Mouse (Mus musculus) forebrain, embryonic 14.5 days (tissue): Measurements from ENCODE around the gene Osbpl9. TPM values are rescaled to one million over a fixed set of nuclear protein-coding genes. Genes with fewer than 3 reads are reported as not detected.

Experiments
- ATAC-seq: fragments of 200-750 bp; cut with Nextera tagmentation; 2 replicates; pipeline ENCODE4 v1.8.0; 2017; ENCODE audit warnings: mild to moderate bottlenecking, moderate library complexity
- DNase-seq: peaks from one replicate; pipeline ENCODE4 v3.0.0-alpha.2; 2015; ENCODE audit warnings: low spot score
- H3K27ac ChIP-seq: fragments of 300-500 bp; sonication (generic); 2 replicates; pipeline ENCODE4 v1.5.1; 2014; ENCODE audit warnings: low read depth, mild to moderate bottlenecking, control low read depth, low read length, moderate library complexity
- H3K27me3 ChIP-seq: fragments of 300-500 bp; sonication (generic); replicated peaks from 2 replicates; pipeline ENCODE4 v1.6.1; 2014; ENCODE audit warnings: low read length, control low read depth, mixed read lengths; ENCODE audit not compliant: control insufficient read depth, insufficient read depth
- H3K36me3 ChIP-seq: fragments of 300-500 bp; sonication (generic); 2 replicates; pipeline ENCODE4 v1.6.1; 2014; ENCODE audit warnings: low read length, control low read depth; ENCODE audit not compliant: control insufficient read depth, insufficient read depth
- H3K4me1 ChIP-seq: fragments of 300-500 bp; sonication (generic); 2 replicates; pipeline ENCODE4 v1.6.1; 2014; ENCODE audit warnings: antibody characterized with exemption, low read length, control low read depth; ENCODE audit not compliant: control insufficient read depth, insufficient read depth
- H3K4me2 ChIP-seq: fragments of 300-500 bp; sonication (generic); 2 replicates; pipeline ENCODE4 v1.6.1; 2014; ENCODE audit warnings: mild to moderate bottlenecking, control low read depth, low read length
- H3K4me3 ChIP-seq: fragments of 300-500 bp; sonication (generic); 2 replicates; pipeline ENCODE4 v1.5.1; 2014; ENCODE audit warnings: low read depth, low read length, control low read depth
- H3K9ac ChIP-seq: fragments of 300-500 bp; sonication (generic); 2 replicates; pipeline ENCODE4 v1.6.1; 2014; ENCODE audit warnings: mild to moderate bottlenecking, low read length, control low read depth, moderate library complexity
- H3K9me3 ChIP-seq: fragments of 300-500 bp; sonication (generic); replicated peaks from 2 replicates; pipeline ENCODE4 v1.6.1; 2016; ENCODE audit warnings: low read length, control low read depth, mixed read lengths; ENCODE audit not compliant: control insufficient read depth
- WGBS: fragments of 180-500 bp; shearing (Covaris S2); extraction: QIAGEN DNeasy Blood & Tissue Kit; methylation state at CpG from one replicate; pipeline ENCODE4 v1.1.7; 2014; 5-methylcytosine and 5-hydroxymethylcytosine counted together
- polyA plus RNA-seq: library from polyadenylated mRNA; unstranded; fragments of >200 nt; fragmentation: Nextera tagmentation; extraction: Ambion mirVana; gene quantifications from 2 replicates; pipeline ENCODE4 v1.2.1, GENCODE M21; 2014

Osbpl9 gene
- polyA plus RNA-seq, 1 experiment from 2014 or later, result 75.3 TPM

- 85% methylated on average over 4 of the region's 4 CpGs for WGBS
- Histone ChIP-seq H3K9ac (no peak overlapping the region), H3K9me3 (no peaks in the 10 kb centered on the region), H3K4me2 (no peak overlapping the region), H3K27me3 (no peaks in the 10 kb centered on the region), H3K27ac (no peak overlapping the region), H3K36me3 (peaks cover 88% of the 10 kb centered on the region), H3K4me3 (no peak overlapping the region), H3K4me1 (no peaks in the 10 kb centered on the region)
- ATAC-seq, result no peak
- DNase-seq, result no peak
Measured at GRCm38 (mm10) chr4:109042739-109043138, 159.3 kb downstream of the Osbpl9 start.

GRCm38 (mm10) chr4:109036327-109036726, 165.7 kb downstream of the Osbpl9 start:
- H3K4me2 ChIP-seq, result no peak overlapping the region
- no peaks in the 10 kb centered on the region for H3K27me3 ChIP-seq
- DNase-seq (peak; percentile 52), ATAC-seq (no peak)
- peaks cover 63% of the 10 kb centered on the region for H3K36me3 ChIP-seq
- H3K27ac ChIP-seq, result no peak overlapping the region
- no peaks in the 10 kb centered on the region for H3K9me3 ChIP-seq
- no peaks in the 10 kb centered on the region for H3K4me1 ChIP-seq
- no peak overlapping the region for H3K4me3 ChIP-seq
- no peak overlapping the region for H3K9ac ChIP-seq

GRCm38 (mm10) chr4:109030266-109030665, 171.8 kb downstream of the Osbpl9 start:
- Histone ChIP-seq H3K27ac (no peak overlapping the region), H3K36me3 (peaks cover 57% of the 10 kb centered on the region), H3K9me3 (no peaks in the 10 kb centered on the region), H3K4me1 (no peaks in the 10 kb centered on the region), H3K27me3 (no peaks in the 10 kb centered on the region), H3K4me3 (no peak overlapping the region), H3K9ac (no peak overlapping the region), H3K4me2 (no peak overlapping the region)
- 95% methylated on average over 2 of the region's 2 CpGs for WGBS
- no peak for DNase-seq
- ATAC-seq, result no peak

- ATAC-seq, result no peak
- no peaks in the 10 kb centered on the region for H3K4me1 ChIP-seq
- no peaks in the 10 kb centered on the region for H3K27me3 ChIP-seq
- WGBS, result 93% methylated on average over 2 of the region's 2 CpGs
- no peak overlapping the region for H3K27ac ChIP-seq
- H3K36me3 ChIP-seq, result peaks cover 59% of the 10 kb centered on the region
- no peak overlapping the region for H3K4me3 ChIP-seq
- no peak for DNase-seq
- no peak overlapping the region for H3K4me2 ChIP-seq
- H3K9ac ChIP-seq, result no peak overlapping the region
- no peaks in the 10 kb centered on the region for H3K9me3 ChIP-seq
Measured at GRCm38 (mm10) chr4:109029857-109030256, 172.2 kb downstream of the Osbpl9 start.

GRCm38 (mm10) chr4:109026543-109026942, 175.5 kb downstream of the Osbpl9 start:
- no peaks in the 10 kb centered on the region for H3K9me3 ChIP-seq
- H3K27me3 ChIP-seq, result no peaks in the 10 kb centered on the region
- H3K9ac ChIP-seq, result no peak overlapping the region
- ATAC-seq, result no peak
- H3K4me2 ChIP-seq, result no peak overlapping the region
- H3K4me3 ChIP-seq, result no peak overlapping the region
- H3K27ac ChIP-seq, result no peak overlapping the region
- whole genome bisulfite sequencing, result 24% methylated on average over 3 of the region's 3 CpGs
- no peaks in the 10 kb centered on the region for H3K4me1 ChIP-seq
- peaks cover 46% of the 10 kb centered on the region for H3K36me3 ChIP-seq
- DNase-seq, result no peak

GRCm38 (mm10) chr4:109025061-109025460, 177.0 kb downstream of the Osbpl9 start:
- WGBS, result 65% methylated on average over 3 of the region's 3 CpGs
- DNase-seq (no peak), ATAC-seq (no peak)
- Histone ChIP-seq H3K4me2 (no peak overlapping the region), H3K27me3 (no peaks in the 10 kb centered on the region), H3K9me3 (no peaks in the 10 kb centered on the region), H3K4me1 (no peaks in the 10 kb centered on the region), H3K9ac (no peak overlapping the region), H3K4me3 (no peak overlapping the region), H3K27ac (no peak overlapping the region), H3K36me3 (peaks cover 40% of the 10 kb centered on the region)

GRCm38 (mm10) chr4:109021976-109022375, 180.1 kb downstream of the Osbpl9 start:
- no peaks in the 10 kb centered on the region for H3K4me1 ChIP-seq
- WGBS, result 79% methylated on average over 1 of the region's 1 CpGs
- no peak overlapping the region for H3K9ac ChIP-seq
- peaks cover 42% of the 10 kb centered on the region for H3K36me3 ChIP-seq
- no peak overlapping the region for H3K4me3 ChIP-seq
- no peak overlapping the region for H3K4me2 ChIP-seq
- no peak overlapping the region for H3K27ac ChIP-seq
- DNase-seq (no peak), ATAC-seq (no peak)
- H3K27me3 ChIP-seq, result no peaks in the 10 kb centered on the region
- no peaks in the 10 kb centered on the region for H3K9me3 ChIP-seq

GRCm38 (mm10) chr4:109019301-109019700, 182.8 kb downstream of the Osbpl9 start:
- no peaks in the 10 kb centered on the region for H3K9me3 ChIP-seq
- ATAC-seq (no peak), DNase-seq (no peak)
- H3K9ac ChIP-seq, result no peak overlapping the region
- WGBS, result 61% methylated on average over 4 of the region's 4 CpGs
- no peaks in the 10 kb centered on the region for H3K27me3 ChIP-seq
- H3K4me2 ChIP-seq, result no peak overlapping the region
- no peak overlapping the region for H3K27ac ChIP-seq
- peaks cover 41% of the 10 kb centered on the region for H3K36me3 ChIP-seq
- H3K4me3 ChIP-seq, result no peak overlapping the region
- H3K4me1 ChIP-seq, result no peaks in the 10 kb centered on the region

GRCm38 (mm10) chr4:109017441-109017840, 184.6 kb downstream of the Osbpl9 start:
- DNase-seq (no peak), ATAC-seq (no peak)
- WGBS, result 77% methylated on average over 7 of the region's 7 CpGs
- Histone ChIP-seq H3K4me2 (no peak overlapping the region), H3K9me3 (no peaks in the 10 kb centered on the region), H3K4me1 (no peaks in the 10 kb centered on the region), H3K9ac (no peak overlapping the region), H3K36me3 (peaks cover 38% of the 10 kb centered on the region), H3K27me3 (no peaks in the 10 kb centered on the region), H3K27ac (no peak overlapping the region), H3K4me3 (no peak overlapping the region)
